Mouse (Mus musculus): Measurements from ENCODE around the gene Timm10b. TPM values are rescaled to one million over a fixed set of nuclear protein-coding genes. Genes with fewer than 3 reads are reported as not detected.

Gene Timm10b
- polyA plus RNA-seq, 2 experiments, result 136 to 202 TPM

- Histone ChIP-seq H3K4me1 (ENCODE audit: control insufficient read depth, insufficient read depth, low read length) (peaks cover 15% of the 10 kb centered on the region), H3K9me3 (ENCODE audit: control insufficient read depth, low read length) (no peaks in the 10 kb centered on the region), H3K27ac (replicated peaks; ENCODE audit: low read depth, low read length) (peak overlapping the region; percentile 35), H3K27me3 (ENCODE audit: control insufficient read depth, insufficient read depth, low read length) (no peaks in the 10 kb centered on the region), H3K9ac (ENCODE audit: low read depth, low read length, severe bottlenecking) (peak overlapping the region; percentile 82), H3K36me3 (ENCODE audit: control insufficient read depth, insufficient read depth, low read length) (peaks cover 24% of the 10 kb centered on the region), H3K4me2 (replicated peaks; ENCODE audit: low read depth, low read length, severe bottlenecking) (peak overlapping the region; percentile 67), H3K4me3 (replicated peaks; ENCODE audit: low read length) (peak overlapping the region; percentile 81)
- DNase-seq (ENCODE audit: low spot score), result no peak
- 0 out of 2 replicates have a peak, but pooled peaks have one; percentile 42 for TF ChIP-seq POLR2A (IDR thresholded peaks at IDR 0.05; ENCODE audit: borderline replicate concordance, extremely low read depth, insufficient read depth, insufficient read length)
- WGBS, result 3% methylated on average over 10 of the region's 10 CpGs
- ATAC-seq (ENCODE audit: low FRiP score, low read depth), result peak; percentile 59; the same call in 1 of the 2 replicates
Observed at GRCm38 (mm10) chr7:105633801-105634135, 6.1 kb upstream of the Timm10b start.

- TF ChIP-seq POLR2A (IDR thresholded peaks at IDR 0.05; ENCODE audit: borderline replicate concordance, extremely low read depth, insufficient read depth, insufficient read length), result no peak
- 40% methylated on average over 9 of the region's 9 CpGs for WGBS
- Histone ChIP-seq H3K36me3 (ENCODE audit: control insufficient read depth, insufficient read depth, low read length) (peaks cover 24% of the 10 kb centered on the region), H3K9me3 (ENCODE audit: control insufficient read depth, low read length) (no peaks in the 10 kb centered on the region), H3K9ac (ENCODE audit: low read depth, low read length, severe bottlenecking) (peak overlapping the region; percentile 82; the same call in 1 of the 2 replicates), H3K4me2 (replicated peaks; ENCODE audit: low read depth, low read length, severe bottlenecking) (peak overlapping the region; percentile 67), H3K27me3 (ENCODE audit: control insufficient read depth, insufficient read depth, low read length) (no peaks in the 10 kb centered on the region), H3K27ac (replicated peaks; ENCODE audit: low read depth, low read length) (0 out of 2 replicates have a peak overlapping the region, but pooled peaks have one; percentile 35), H3K4me1 (ENCODE audit: control insufficient read depth, insufficient read depth, low read length) (peaks cover 18% of the 10 kb centered on the region), H3K4me3 (replicated peaks; ENCODE audit: low read length) (peak overlapping the region; percentile 81)
- ATAC-seq (ENCODE audit: low FRiP score, low read depth) (no peak), DNase-seq (ENCODE audit: low spot score) (no peak)
Observed at GRCm38 (mm10) chr7:105634272-105634920, 5.5 kb upstream of the Timm10b start.

DNA sequence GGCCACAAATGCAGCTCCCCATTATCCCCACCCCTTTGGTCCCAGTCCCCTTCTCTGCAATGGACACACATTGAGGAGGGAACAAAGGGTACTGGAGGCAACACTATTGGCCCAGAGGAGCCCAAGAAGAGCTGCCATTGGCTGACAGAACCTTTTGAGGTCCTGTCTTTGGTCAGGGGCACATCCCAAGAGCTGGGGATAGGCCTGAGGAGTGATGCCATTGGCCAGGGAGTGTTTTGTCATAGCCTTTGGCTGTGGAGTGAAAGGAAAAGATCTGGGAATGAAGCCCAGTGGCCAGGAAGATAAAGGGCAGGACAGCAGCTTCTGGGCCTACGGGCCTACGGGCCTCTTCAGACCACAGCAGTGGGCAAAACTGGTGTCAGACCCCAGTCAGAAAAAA lies 4.1 kb upstream of the Timm10b start:
- H3K4me3 ChIP-seq (replicated peaks; ENCODE audit: low read length), result no peak overlapping the region
- no peak overlapping the region for H3K27ac ChIP-seq (replicated peaks; ENCODE audit: low read depth, low read length)
- DNase-seq (ENCODE audit: low spot score), result no peak
- TF ChIP-seq POLR2A (IDR thresholded peaks at IDR 0.05; ENCODE audit: borderline replicate concordance, extremely low read depth, insufficient read depth, insufficient read length), result no peak
- peaks cover 22% of the 10 kb centered on the region for H3K4me1 ChIP-seq (ENCODE audit: control insufficient read depth, insufficient read depth, low read length)
- no peak overlapping the region for H3K9ac ChIP-seq (ENCODE audit: low read depth, low read length, severe bottlenecking)
- ATAC-seq (ENCODE audit: low FRiP score, low read depth), result no peak
- H3K9me3 ChIP-seq (ENCODE audit: control insufficient read depth, low read length), result no peaks in the 10 kb centered on the region
- H3K27me3 ChIP-seq (ENCODE audit: control insufficient read depth, insufficient read depth, low read length), result no peaks in the 10 kb centered on the region
- 100% methylated on average over 2 of the region's 2 CpGs for WGBS
- H3K36me3 ChIP-seq (ENCODE audit: control insufficient read depth, insufficient read depth, low read length), result peaks cover 24% of the 10 kb centered on the region
- no peak overlapping the region for H3K4me2 ChIP-seq (replicated peaks; ENCODE audit: low read depth, low read length, severe bottlenecking)

- H3K4me2 ChIP-seq (replicated peaks; ENCODE audit: low read depth, low read length, severe bottlenecking), result no peak overlapping the region
- no peak overlapping the region for H3K4me3 ChIP-seq (replicated peaks; ENCODE audit: low read length)
Observed at GRCm38 (mm10) chr7:105638776-105639175, 1.1 kb upstream of the Timm10b start.

DNA sequence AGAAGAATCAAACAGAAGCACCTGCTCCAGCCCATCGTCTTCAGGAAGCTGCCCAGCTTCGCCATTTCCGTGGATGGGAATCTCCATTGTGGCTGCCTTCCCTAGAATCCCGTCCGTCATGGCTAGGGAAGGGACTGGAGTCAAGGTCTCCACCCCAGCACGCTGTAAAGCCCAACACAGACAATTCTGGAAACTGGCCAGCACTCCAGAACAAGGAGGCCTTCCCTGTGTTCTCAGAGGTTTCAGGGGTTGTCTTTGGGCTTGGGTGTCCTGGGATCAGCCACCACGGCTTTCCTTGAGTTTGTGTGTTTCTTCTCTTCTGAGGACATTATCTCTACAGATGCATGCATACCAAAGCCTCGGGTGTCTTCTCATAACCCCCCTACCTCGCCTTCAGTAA lies 552 bp upstream of the Timm10b start:
- H3K27me3 ChIP-seq (ENCODE audit: control insufficient read depth, insufficient read depth, low read length), result no peaks in the 10 kb centered on the region
- H3K4me2 ChIP-seq (replicated peaks; ENCODE audit: low read depth, low read length, severe bottlenecking), result peak overlapping the region; percentile 93
- WGBS, result 79% methylated on average over 9 of the region's 9 CpGs
- TF ChIP-seq POLR2A (IDR thresholded peaks at IDR 0.05; ENCODE audit: borderline replicate concordance, extremely low read depth, insufficient read depth, insufficient read length), result no peak
- ATAC-seq (ENCODE audit: low FRiP score, low read depth) (no peak), DNase-seq (ENCODE audit: low spot score) (no peak)
- H3K27ac ChIP-seq (replicated peaks; ENCODE audit: low read depth, low read length), result no peak overlapping the region
- peaks cover 44% of the 10 kb centered on the region for H3K36me3 ChIP-seq (ENCODE audit: control insufficient read depth, insufficient read depth, low read length)
- peak overlapping the region; percentile 77 for H3K4me3 ChIP-seq (replicated peaks; ENCODE audit: low read length)
- H3K4me1 ChIP-seq (ENCODE audit: control insufficient read depth, insufficient read depth, low read length), result peaks cover 16% of the 10 kb centered on the region
- H3K9me3 ChIP-seq (ENCODE audit: control insufficient read depth, low read length), result no peaks in the 10 kb centered on the region
- peak overlapping the region; percentile 82 for H3K9ac ChIP-seq (ENCODE audit: low read depth, low read length, severe bottlenecking)

More at GRCm38 (mm10) chr7:105638776-105639175, 1.1 kb upstream of the Timm10b start:
- H3K27me3 ChIP-seq (ENCODE audit: control insufficient read depth, insufficient read depth, low read length), result no peaks in the 10 kb centered on the region
- no peaks in the 10 kb centered on the region for H3K9me3 ChIP-seq (ENCODE audit: control insufficient read depth, low read length)
- ATAC-seq (ENCODE audit: low FRiP score, low read depth), result no peak
- H3K4me1 ChIP-seq (ENCODE audit: control insufficient read depth, insufficient read depth, low read length), result peaks cover 20% of the 10 kb centered on the region
- H3K9ac ChIP-seq (ENCODE audit: low read depth, low read length, severe bottlenecking), result no peak overlapping the region
- H3K27ac ChIP-seq (replicated peaks; ENCODE audit: low read depth, low read length), result no peak overlapping the region
- H3K36me3 ChIP-seq (ENCODE audit: control insufficient read depth, insufficient read depth, low read length), result peaks cover 39% of the 10 kb centered on the region
- 95% methylated on average over 6 of the region's 6 CpGs for WGBS
- DNase-seq (ENCODE audit: low spot score), result no peak
- TF ChIP-seq POLR2A (IDR thresholded peaks at IDR 0.05; ENCODE audit: borderline replicate concordance, extremely low read depth, insufficient read depth, insufficient read length), result no peak

Data from limb, embryonic 14.5 days (tissue).